Mouse (Mus musculus) cerebellum, adult 2 months (tissue): ENCODE data around the gene Pde6b.

Experiments
- CTCF ChIP-seq: fragments of 200-500 bp; IDR thresholded peaks from 2 replicates; pipeline ENCODE4 v1.5.1; 2011; ENCODE audit warnings: low read depth, mild to moderate bottlenecking, control low read depth, low read length, moderate library complexity, borderline replicate concordance; ENCODE audit not compliant: insufficient read depth
- POLR2A ChIP-seq: fragments of 200-500 bp; IDR thresholded peaks from 2 replicates; pipeline ENCODE4 v1.6.1; 2011; ENCODE audit warnings: low read length, control low read depth, borderline replicate concordance; ENCODE audit not compliant: insufficient read depth

DNA sequence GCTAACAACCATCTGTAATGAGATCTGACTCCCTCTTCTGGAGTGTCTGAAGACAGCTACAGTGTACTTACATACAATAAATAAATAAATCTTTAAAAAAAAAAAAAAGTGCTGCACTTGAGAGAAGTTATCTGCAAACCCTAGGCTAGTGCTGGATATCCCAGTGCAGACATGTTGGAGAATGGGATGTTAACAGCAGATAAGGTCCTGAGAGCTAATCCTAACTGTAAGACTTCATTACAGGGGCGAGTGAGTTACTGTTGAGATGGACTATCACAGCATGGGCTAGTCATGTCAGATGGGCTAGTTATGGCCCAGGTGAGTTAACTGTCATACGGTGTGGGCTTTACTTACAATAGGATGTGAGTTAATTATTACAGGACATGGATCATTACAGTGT lies 34.1 kb upstream of the Pde6b start:
- TF ChIP-seq POLR2A (no peak), CTCF (no peak)
